Mouse (Mus musculus) forebrain, embryonic 11.5 days (tissue): Measurements from ENCODE around the gene Hist1h2bp. TPM values are rescaled to one million over a fixed set of nuclear protein-coding genes. Genes with fewer than 3 reads are reported as not detected.
"Not testable (repeated sequence)": the region's sequence is repeated elsewhere in the genome, so short reads cannot be mapped to it uniquely, and the experiment has no call there.

Experiments
- ATAC-seq: fragments of 200-750 bp; cut with Nextera tagmentation; replicated peaks from 2 replicates; pipeline ENCODE4 v1.8.0; 2017; ENCODE audit warnings: moderate TSS enrichment; ENCODE audit not compliant: low FRiP score
- DNase-seq: peaks from one replicate; pipeline ENCODE4 v3.0.0-alpha.2; 2017; ENCODE audit warnings: low spot score
- H3K27ac ChIP-seq: fragments of 300-500 bp; sonication (generic); 2 replicates; pipeline ENCODE4 v1.5.1; 2014; ENCODE audit warnings: low read depth, low read length
- H3K27me3 ChIP-seq: fragments of 300-500 bp; sonication (generic); 2 replicates; pipeline ENCODE4 v1.6.1; 2014; ENCODE audit warnings: mild to moderate bottlenecking, low read length, mixed read lengths; ENCODE audit not compliant: control insufficient read depth, insufficient read depth
- H3K36me3 ChIP-seq: fragments of 300-500 bp; sonication (generic); 2 replicates; pipeline ENCODE4 v1.6.1; 2014; ENCODE audit warnings: mild to moderate bottlenecking, low read length, moderate library complexity, mixed read lengths; ENCODE audit not compliant: control insufficient read depth, insufficient read depth
- H3K4me1 ChIP-seq: fragments of 300-500 bp; sonication (generic); replicated peaks from 2 replicates; pipeline ENCODE4 v1.6.1; 2014; ENCODE audit warnings: low read length, mixed read lengths; ENCODE audit not compliant: control insufficient read depth, insufficient read depth
- H3K4me2 ChIP-seq: fragments of 300-500 bp; sonication (generic); 2 replicates; pipeline ENCODE4 v1.6.1; 2014; ENCODE audit warnings: low read depth, mild to moderate bottlenecking, low read length, moderate library complexity, mixed read lengths; ENCODE audit not compliant: severe bottlenecking
- H3K4me3 ChIP-seq: fragments of 300-500 bp; sonication (generic); 2 replicates; pipeline ENCODE4 v1.5.1; 2014; ENCODE audit warnings: low read depth, low read length
- H3K9ac ChIP-seq: fragments of 300-500 bp; sonication (generic); 2 replicates; pipeline ENCODE4 v1.6.1; 2014; ENCODE audit warnings: low read length
- H3K9me3 ChIP-seq: fragments of 300-500 bp; sonication (generic); 2 replicates; pipeline ENCODE4 v1.6.1; 2016; ENCODE audit warnings: low read length, mixed read lengths; ENCODE audit not compliant: control insufficient read depth
- WGBS: fragments of 180-500 bp; shearing (Covaris S2); extraction: QIAGEN DNeasy Blood & Tissue Kit; methylation state at CpG from one replicate; pipeline ENCODE4 v1.1.7; 2014; 5-methylcytosine and 5-hydroxymethylcytosine counted together
- polyA plus RNA-seq: library from polyadenylated mRNA; unstranded; fragments of >200 nt; fragmentation: Nextera tagmentation; extraction: Ambion mirVana; gene quantifications from 2 replicates; pipeline ENCODE4 v1.2.1, GENCODE M21; 2014

Gene Hist1h2bp
- polyA plus RNA-seq, 1 experiment from 2014 or later: 3.0 TPM

- peaks cover 10% of the 10 kb centered on the region; the same call in 1 of the 2 replicates for H3K4me1 ChIP-seq
- H3K9me3 ChIP-seq: no peaks in the 10 kb centered on the region
- H3K36me3 ChIP-seq: no peaks in the 10 kb centered on the region
- no peaks in the 10 kb centered on the region for H3K27me3 ChIP-seq
- ATAC-seq: no peak
- H3K4me3 ChIP-seq: no peak overlapping the region; the same call in 1 of the 2 replicates
- peak overlapping the region; percentile 38; the same call in 1 of the 2 replicates for H3K4me2 ChIP-seq
- 6% methylated on average over 17 of the region's 18 CpGs for WGBS
- peak overlapping the region; percentile 47 for H3K9ac ChIP-seq
- DNase-seq: peak; percentile 61
- H3K27ac ChIP-seq: no peak overlapping the region
Measured at GRCm38 (mm10) chr13:21790601-21791283, 3.5 kb downstream of the Hist1h2bp start.

GRCm38 (mm10) chr13:21795584-21795983 is 8.3 kb downstream of the Hist1h2bp start:
- H3K4me2 ChIP-seq: no peak overlapping the region
- DNase-seq (peak; percentile 30), ATAC-seq (no peak)
- no peaks in the 10 kb centered on the region for H3K36me3 ChIP-seq
- 91% methylated on average over 7 of the region's 7 CpGs for WGBS
- no peaks in the 10 kb centered on the region for H3K27me3 ChIP-seq
- no peak overlapping the region for H3K9ac ChIP-seq
- 0 out of 2 replicates have a peak, but pooled peaks cover 2% of the 10 kb centered on the region for H3K4me1 ChIP-seq
- no peaks in the 10 kb centered on the region for H3K9me3 ChIP-seq
- H3K27ac ChIP-seq: no peak overlapping the region
- H3K4me3 ChIP-seq: no peak overlapping the region

- not testable (repeated sequence) for H3K9ac ChIP-seq, H3K27me3 ChIP-seq, H3K36me3 ChIP-seq, H3K27ac ChIP-seq, H3K4me3 ChIP-seq, H3K9me3 ChIP-seq, ATAC-seq, DNase-seq, H3K4me1 ChIP-seq, H3K4me2 ChIP-seq
Measured at GRCm38 (mm10) chr13:21797163-21797562, 9.9 kb downstream of the Hist1h2bp start.

- WGBS: no CpG with 5 or more reads among the region's 4 CpGs
- H3K9me3 ChIP-seq, H3K4me3 ChIP-seq, H3K27ac ChIP-seq, DNase-seq, H3K4me2 ChIP-seq, H3K9ac ChIP-seq, H3K36me3 ChIP-seq, H3K27me3 ChIP-seq, H3K4me1 ChIP-seq: not testable (repeated sequence)
- ATAC-seq: peak; percentile 72
Measured at GRCm38 (mm10) chr13:21803058-21803457, 15.8 kb downstream of the Hist1h2bp start.

- peak; percentile 97 for ATAC-seq
- WGBS: no CpG with 5 or more reads among the region's 23 CpGs
- H3K9ac ChIP-seq, DNase-seq, H3K4me1 ChIP-seq, H3K4me2 ChIP-seq, H3K4me3 ChIP-seq, H3K27me3 ChIP-seq, H3K36me3 ChIP-seq, H3K27ac ChIP-seq, H3K9me3 ChIP-seq: not testable (repeated sequence)
Measured at GRCm38 (mm10) chr13:21810073-21810472, 22.8 kb downstream of the Hist1h2bp start, which contains the start of the genes Hist1h2bq and Hist1h2ao. Hist1h2bq (minus strand) TSS chr13:21810197. Hist1h2ao (plus strand) TSS chr13:21810465.

DNA sequence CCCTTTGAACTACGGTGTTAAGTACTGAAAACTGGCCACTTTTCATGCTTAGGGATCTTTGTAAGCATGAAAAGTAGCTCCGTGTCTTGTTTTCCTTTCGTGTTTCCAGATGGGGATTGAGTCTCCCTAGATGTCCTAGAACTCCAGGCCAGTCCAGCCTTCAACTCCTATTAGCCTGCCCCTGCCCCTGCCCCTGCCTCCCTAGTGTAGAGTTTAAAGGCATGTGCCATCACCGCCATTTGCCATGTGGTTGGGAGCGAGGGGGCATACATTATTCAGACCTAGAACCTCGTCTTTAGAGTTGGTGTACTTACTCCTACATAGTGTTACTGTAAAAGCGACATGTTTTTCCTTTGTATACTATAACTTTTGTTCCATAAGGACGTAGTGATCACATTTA is 23.8 kb downstream of the Hist1h2bp start:
- no CpG with 5 or more reads among the region's 8 CpGs for WGBS
- not testable (repeated sequence) for H3K36me3 ChIP-seq, H3K27me3 ChIP-seq, H3K9ac ChIP-seq, H3K4me3 ChIP-seq, H3K27ac ChIP-seq, H3K4me2 ChIP-seq, H3K4me1 ChIP-seq, DNase-seq, H3K9me3 ChIP-seq
- ATAC-seq: peak; percentile 49

- no CpG with 5 or more reads among the region's 24 CpGs for WGBS
- not testable (repeated sequence) for H3K9me3 ChIP-seq, H3K36me3 ChIP-seq, DNase-seq, H3K27ac ChIP-seq, H3K9ac ChIP-seq, H3K4me3 ChIP-seq, H3K27me3 ChIP-seq, H3K4me1 ChIP-seq
- ATAC-seq: peak; percentile 62
- 0 out of 2 replicates have a peak within 1 kb of the TSS, but pooled peaks have one; percentile 15 for H3K4me2 ChIP-seq
Measured at GRCm38 (mm10) chr13:21811539-21811938, 24.3 kb downstream of the Hist1h2bp start, which contains the start of gene Hist1h4m. Hist1h4m (plus strand) TSS chr13:21811746.

DNA sequence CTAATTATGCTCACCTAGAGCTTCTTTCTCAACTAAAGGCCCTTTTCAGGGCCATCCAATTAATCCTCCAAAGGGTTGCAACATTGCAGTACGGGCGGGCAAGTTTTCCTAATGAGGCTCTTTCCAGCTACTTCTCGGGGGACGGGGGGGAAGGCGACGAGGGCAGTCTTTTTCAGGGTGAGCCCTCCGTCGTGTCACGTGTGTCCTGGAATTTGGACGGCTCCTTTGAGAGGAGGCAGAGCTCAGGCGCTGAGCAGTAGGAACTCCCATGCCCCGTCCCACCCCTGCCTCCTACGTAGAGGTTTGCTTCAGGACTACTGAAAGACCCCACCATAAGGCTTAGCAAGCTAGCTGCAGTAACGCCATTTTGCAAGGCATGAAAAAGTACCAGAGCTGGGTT is 24.8 kb downstream of the Hist1h2bp start:
- not testable (repeated sequence) for H3K4me1 ChIP-seq, H3K9me3 ChIP-seq, H3K9ac ChIP-seq, DNase-seq, H3K27me3 ChIP-seq, H3K36me3 ChIP-seq, H3K4me3 ChIP-seq, H3K27ac ChIP-seq
- ATAC-seq: peak; percentile 69
- WGBS: 0% methylated on average over 12 of the region's 14 CpGs
- 0 out of 2 replicates have a peak overlapping the region, but pooled peaks have one; percentile 15 for H3K4me2 ChIP-seq
